Comparison of ENCODE assay signal across 25 mouse cellular contexts in the genomic region with DNA sequence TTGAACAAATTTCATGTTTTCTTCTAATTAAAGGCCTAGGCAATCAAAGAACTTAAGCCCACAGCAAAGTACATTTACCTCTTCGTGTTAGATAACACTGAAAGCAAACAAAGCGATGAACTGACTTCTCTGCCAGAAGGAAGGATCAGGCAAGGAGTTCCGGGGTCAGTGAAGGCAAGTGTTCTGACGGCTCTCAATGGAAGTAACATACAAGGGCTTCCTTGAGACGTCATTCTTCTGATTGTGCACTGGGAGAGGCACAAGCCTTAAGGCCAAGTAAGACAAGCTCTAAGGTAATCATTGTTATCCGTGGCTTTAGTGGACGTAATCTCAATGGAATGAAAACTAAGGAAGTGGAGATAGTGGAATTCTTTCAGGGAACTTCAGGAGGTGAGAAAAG. TPM values are rescaled to one million over a fixed set of nuclear protein-coding genes. Genes with fewer than 3 reads are reported as not detected.
DNase-seq lines count a peak whose midpoint lies in the region; ATAC-seq and TF ChIP-seq lines count a peak whose summit lies in the region.
"Had no signal": no experiment of that assay in that cellular context is flagged by ENCODE, and none has a peak within 500 bp of the region (broad histone marks: within the 10 kb centered on the region; RNA-seq: fewer than 3 reads in every experiment).

No protein-coding gene starts in this region.

- no peak overlapping the region for H3K4me3 ChIP-seq in heart, embryonic 10.5 days
- no peak overlapping the region for H3K4me3 ChIP-seq in heart, embryonic 13.5 days
- H3K4me3 ChIP-seq in heart, embryonic 16.5 days (ENCODE audit: low read length), result no peak overlapping the region
- H3K4me3 ChIP-seq in lung, postnatal 0 days (ENCODE audit: low read depth, low read length), result no peak overlapping the region
- H3K4me3 ChIP-seq: forebrain, embryonic 10.5 days; forebrain, embryonic 13.5 days; hindbrain, embryonic 12.5 days; hindbrain, embryonic 15.5 days had no signal

- no peak for DNase-seq in heart, embryonic 10.5 days (ENCODE audit: low spot score)
- DNase-seq in heart, postnatal 4 days, result no peak
- DNase-seq in heart, adult 18-20 months, result no peak
- no peak for DNase-seq in heart, adult 9 months (ENCODE audit: low spot score in 2 of 2)
- peak; percentile 26 for DNase-seq in lung, postnatal 0 days (ENCODE audit: low spot score)
- no peak for DNase-seq in lung, postnatal 14 days
- DNase-seq: adrenal gland, postnatal 10 days; adrenal gland, postnatal 36 days; B cell, adult 2 months; cerebellum, adult 18-20 months; cerebellum, adult 9-10 months; cerebellum, postnatal 14 days; gastrocnemius, postnatal 10 days; kidney, adult 2 months had no signal

- peak overlapping the region; percentile 55; the same call in 1 of the 2 replicates for H3K9ac ChIP-seq in heart, embryonic 13.5 days
- H3K9ac ChIP-seq in heart, embryonic 16.5 days (ENCODE audit: low read length), result no peak overlapping the region
- no peak overlapping the region for H3K9ac ChIP-seq in lung, postnatal 0 days (replicated peaks; ENCODE audit: low read depth)
- H3K9ac ChIP-seq: forebrain, embryonic 13.5 days; hindbrain, embryonic 12.5 days; hindbrain, embryonic 15.5 days had no signal

- no peak for TF ChIP-seq CTCF in lung, postnatal 0 days (IDR thresholded peaks at IDR 0.05)

- no peak overlapping the region for H3K4me2 ChIP-seq in heart, embryonic 13.5 days
- no peak overlapping the region for H3K4me2 ChIP-seq in heart, embryonic 16.5 days (ENCODE audit: low read depth, low read length)
- H3K4me2 ChIP-seq in lung, postnatal 0 days (replicated peaks; ENCODE audit: low read depth, low read length), result no peak overlapping the region
- H3K4me2 ChIP-seq: forebrain, embryonic 13.5 days; hindbrain, embryonic 12.5 days; hindbrain, embryonic 15.5 days had no signal

- no peaks in the 10 kb centered on the region for H3K9me3 ChIP-seq in heart, embryonic 10.5 days
- H3K9me3 ChIP-seq in heart, embryonic 13.5 days, result no peaks in the 10 kb centered on the region
- H3K9me3 ChIP-seq in heart, embryonic 16.5 days (replicated peaks; ENCODE audit: control insufficient read depth, low read length), result no peaks in the 10 kb centered on the region
- H3K9me3 ChIP-seq in lung, postnatal 0 days (ENCODE audit: low read length), result no peaks in the 10 kb centered on the region
- H3K9me3 ChIP-seq: forebrain, embryonic 10.5 days; forebrain, embryonic 13.5 days; G1E; hindbrain, embryonic 12.5 days; hindbrain, embryonic 15.5 days had no signal

- H3K36me3 ChIP-seq in heart, embryonic 10.5 days, result peaks cover 12% of the 10 kb centered on the region
- H3K36me3 ChIP-seq in heart, embryonic 13.5 days, result peaks cover 34% of the 10 kb centered on the region
- peaks cover 7% of the 10 kb centered on the region; the same call in 1 of the 2 replicates for H3K36me3 ChIP-seq in heart, embryonic 16.5 days (ENCODE audit: control insufficient read depth, insufficient read depth)
- peaks cover 14% of the 10 kb centered on the region; the same call in 1 of the 2 replicates for H3K36me3 ChIP-seq in lung, postnatal 0 days (ENCODE audit: insufficient read depth, low read length)

- 27% methylated on average over 7 of the region's 7 CpGs for WGBS in heart, embryonic 10.5 days
- 28% methylated on average over 7 of the region's 7 CpGs for WGBS in heart, embryonic 13.5 days
- 36% methylated on average over 7 of the region's 7 CpGs for WGBS in heart, embryonic 16.5 days
- 42% methylated on average over 7 of the region's 7 CpGs for WGBS in lung, postnatal 0 days

- H3K27ac ChIP-seq in heart, embryonic 10.5 days, result peak overlapping the region; percentile 73
- peak overlapping the region; percentile 95 for H3K27ac ChIP-seq in heart, embryonic 13.5 days (replicated peaks)
- peak overlapping the region; percentile 69 for H3K27ac ChIP-seq in heart, embryonic 16.5 days (ENCODE audit: low read length)
- H3K27ac ChIP-seq in lung, postnatal 0 days (ENCODE audit: low read length), result no peak overlapping the region
- H3K27ac ChIP-seq: forebrain, embryonic 10.5 days; forebrain, embryonic 13.5 days; hindbrain, embryonic 12.5 days; hindbrain, embryonic 15.5 days had no signal

- ATAC-seq in heart, embryonic 13.5 days (ENCODE audit: extremely low read depth, insufficient number of reproducible peaks, low FRiP score, low TSS enrichment), result no peak
- ATAC-seq in heart, embryonic 16.5 days (replicated peaks; ENCODE audit: extremely low read depth, insufficient read depth, low FRiP score), result no peak
- ATAC-seq in lung, postnatal 0 days, result no peak
- ATAC-seq: forebrain, embryonic 13.5 days; forebrain, embryonic 16.5 days; intestine, postnatal 0 days; Patski had no signal

- H3K4me1 ChIP-seq in heart, embryonic 10.5 days, result peaks cover 45% of the 10 kb centered on the region
- H3K4me1 ChIP-seq in heart, embryonic 13.5 days, result peaks cover 47% of the 10 kb centered on the region
- H3K4me1 ChIP-seq in heart, embryonic 16.5 days (ENCODE audit: control insufficient read depth, insufficient read depth, low read length), result peaks cover 32% of the 10 kb centered on the region
- no peaks in the 10 kb centered on the region for H3K4me1 ChIP-seq in lung, postnatal 0 days (ENCODE audit: insufficient read depth, low read depth, low read length)
- H3K4me1 ChIP-seq: forebrain, embryonic 10.5 days; forebrain, embryonic 13.5 days; hindbrain, embryonic 12.5 days; hindbrain, embryonic 15.5 days had no signal

- no peaks in the 10 kb centered on the region for H3K27me3 ChIP-seq in heart, embryonic 10.5 days (ENCODE audit: insufficient read depth, poor library complexity, severe bottlenecking)
- H3K27me3 ChIP-seq in heart, embryonic 13.5 days (replicated peaks), result no peaks in the 10 kb centered on the region
- no peaks in the 10 kb centered on the region for H3K27me3 ChIP-seq in heart, embryonic 16.5 days (ENCODE audit: control insufficient read depth, insufficient read depth, low read length)
- H3K27me3 ChIP-seq in lung, postnatal 0 days (replicated peaks; ENCODE audit: insufficient read depth, low read length), result no peaks in the 10 kb centered on the region
- H3K27me3 ChIP-seq: CH12.LX; forebrain, embryonic 13.5 days; hindbrain, embryonic 12.5 days; hindbrain, embryonic 15.5 days; Patski had no signal

- no peak for TF ChIP-seq EP300 in lung, postnatal 0 days (IDR thresholded peaks at IDR 0.05)

RNA-seq across cellular contexts. Expression of a gene that starts 33.9 kb away (rescaled TPM):
- polyA plus RNA-seq in heart, embryonic 10.5 days (2016; fragmentation: Nextera tagmentation; extraction: Ambion mirVana), result 8.5 and 12.6 TPM in 2 replicates
- total RNA-seq in heart, postnatal 4 days (2021), result 10 to 100 TPM; 49.7 to 52.8 TPM
- polyA plus RNA-seq in heart, embryonic 13.5 days (2015; fragmentation: Nextera tagmentation; extraction: Ambion mirVana), result 10.3 and 11.0 TPM in 2 replicates
- total RNA-seq in heart, adult 18-20 months (2021), result 10 to 100 TPM; 22.5 to 23.0 TPM
- 12.4 and 12.7 TPM in 2 replicates for polyA plus RNA-seq in heart, embryonic 16.5 days (2015; fragmentation: Nextera tagmentation; extraction: Ambion mirVana)
- 3.4 and 4.3 TPM in 2 replicates for polyA plus RNA-seq in lung, postnatal 0 days (2015; fragmentation: Nextera tagmentation; extraction: Ambion mirVana)
